Mouse (Mus musculus): ENCODE results near the gene Limk1. TPM values are rescaled to one million over a fixed set of nuclear protein-coding genes. Genes with fewer than 3 reads are reported as not detected.
A peak's percentile ranks its signal among the peaks of the same experiment; 100 is the strongest.
"Not testable (repeated sequence)": the region's sequence is repeated elsewhere in the genome, so short reads cannot be mapped to it uniquely, and the experiment has no call there.

Limk1 gene
- total RNA-seq, 4 experiments from 2014 or later, result 58.8 to 65.9 (median 63.1) TPM

DNA sequence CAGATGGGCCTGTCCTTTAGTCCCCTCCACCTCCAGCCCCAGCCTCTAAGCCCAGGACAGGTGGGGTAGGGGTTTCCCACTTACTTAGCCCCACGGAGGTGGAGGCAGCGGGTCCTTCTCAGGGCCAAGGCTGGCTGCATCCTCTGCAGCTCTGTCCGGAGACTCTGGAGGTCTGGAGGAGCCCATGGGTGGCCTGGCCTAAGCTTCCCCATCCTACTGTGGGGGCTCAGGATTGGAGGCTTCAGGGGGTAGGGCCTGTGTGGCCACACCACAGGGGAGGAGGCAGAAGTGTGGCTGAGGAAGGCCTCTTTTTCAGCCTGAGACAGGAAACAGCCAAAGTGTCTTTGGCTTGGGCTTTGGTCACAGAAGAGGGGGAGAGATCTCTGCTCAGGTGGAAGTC lies 10.4 kb downstream of the Limk1 start:
- DNase-seq (ENCODE audit: low spot score in 2 of 2), result no peak

DNA sequence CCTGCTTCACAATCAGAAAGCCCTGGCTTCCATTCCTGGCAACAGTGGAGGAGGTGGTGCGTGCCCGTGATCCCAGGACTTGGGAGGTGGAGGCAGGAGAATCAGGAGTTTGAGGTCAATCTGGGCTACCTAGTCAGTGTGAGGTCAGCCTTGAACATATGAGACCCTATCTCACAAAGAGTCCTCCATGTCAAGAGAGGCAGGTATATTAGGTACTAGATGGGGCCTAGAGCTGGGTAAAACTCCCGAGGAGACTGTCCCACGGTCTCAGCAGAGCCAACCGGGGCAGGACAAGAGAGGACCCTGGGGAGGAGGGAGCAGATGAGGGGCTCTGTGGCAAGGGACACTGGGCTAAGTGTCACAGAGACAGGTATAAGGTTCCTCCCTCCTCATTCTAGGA lies 10.9 kb downstream of the Limk1 start:
- no peak for DNase-seq (ENCODE audit: low spot score in 2 of 2)

DNA sequence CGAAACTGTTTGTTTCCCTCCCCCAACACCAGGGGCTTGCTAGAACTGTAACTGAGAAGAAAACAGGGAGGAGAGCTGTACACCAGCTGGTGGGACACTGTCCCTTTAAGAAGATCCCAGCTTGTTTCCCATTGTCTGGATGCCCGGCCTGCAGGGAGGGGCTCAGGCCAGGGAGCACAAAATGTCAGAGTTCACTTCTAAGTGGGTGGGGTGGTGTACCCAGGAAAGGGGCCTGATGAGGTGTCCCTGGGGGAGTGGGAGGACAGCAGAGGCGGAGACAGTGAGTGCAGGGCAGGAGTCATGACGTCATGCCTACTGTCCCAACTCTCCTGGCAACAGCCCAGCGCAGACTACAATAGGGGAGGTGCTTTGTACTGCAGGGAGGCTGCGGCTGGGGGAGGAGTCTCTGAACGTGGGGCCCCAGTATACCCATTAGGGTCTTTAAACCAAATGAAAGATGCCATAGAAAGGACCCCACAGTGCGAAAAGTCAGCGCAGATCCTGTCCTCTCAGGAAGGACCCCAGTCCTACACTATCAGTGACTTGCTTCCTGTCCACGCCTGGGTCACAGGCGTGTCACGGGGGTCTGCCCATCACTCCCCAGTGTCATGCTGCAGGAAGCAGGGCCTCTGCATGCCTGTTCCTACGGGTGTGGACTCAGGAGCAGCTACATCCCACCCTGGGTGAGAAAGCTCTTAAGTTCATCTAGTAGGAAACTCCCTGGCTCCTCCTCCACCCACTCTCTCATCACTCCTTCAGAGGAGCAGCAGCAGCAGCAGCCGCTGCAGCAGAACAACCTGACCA lies 12.2 kb downstream of the Limk1 start:
- peak; percentile 26 to 55 for DNase-seq (ENCODE audit: low spot score in 2 of 2)

DNA sequence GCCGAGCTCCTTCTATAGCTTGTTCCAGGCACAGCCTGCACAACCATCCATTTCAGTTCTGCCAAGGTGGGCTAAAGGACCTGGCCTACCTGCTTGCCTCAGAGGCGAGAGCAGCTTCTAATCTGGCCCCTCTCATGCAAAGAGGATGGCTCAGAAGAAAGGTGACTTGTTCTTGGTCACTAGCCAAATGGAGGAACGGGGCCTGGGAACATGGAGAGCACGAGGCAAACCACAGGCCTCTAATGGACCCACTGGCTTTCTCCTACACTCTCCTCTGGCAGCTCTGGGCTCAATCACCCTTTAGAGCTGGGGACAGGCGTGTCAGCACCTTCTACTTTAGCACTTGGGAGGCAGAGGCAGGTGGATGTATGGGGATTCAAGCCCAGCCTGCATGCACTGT lies 13.4 kb downstream of the Limk1 start:
- no peak for DNase-seq (ENCODE audit: low spot score in 2 of 2)

DNA sequence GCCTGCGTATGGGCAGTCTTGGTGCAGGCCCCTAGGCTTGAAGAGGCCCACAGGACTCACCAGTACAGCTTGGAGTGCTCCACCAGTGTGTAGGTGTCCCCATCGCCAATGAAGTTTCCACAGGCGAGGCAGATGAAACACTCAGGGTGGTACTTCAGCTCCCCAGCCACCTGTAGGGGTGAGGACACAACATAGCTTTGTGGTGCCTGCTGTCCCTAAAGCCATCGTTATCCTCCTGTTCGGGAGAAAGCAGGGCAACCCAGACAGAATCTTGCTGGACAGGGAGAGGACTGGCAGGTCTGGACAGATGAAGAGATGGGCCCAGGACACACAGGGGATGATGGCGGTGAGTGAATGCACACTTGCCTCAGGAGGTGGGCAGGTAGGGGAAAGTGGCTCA lies 15.8 kb downstream of the Limk1 start:
- DNase-seq (ENCODE audit: low spot score in 2 of 2), result no peak

DNA sequence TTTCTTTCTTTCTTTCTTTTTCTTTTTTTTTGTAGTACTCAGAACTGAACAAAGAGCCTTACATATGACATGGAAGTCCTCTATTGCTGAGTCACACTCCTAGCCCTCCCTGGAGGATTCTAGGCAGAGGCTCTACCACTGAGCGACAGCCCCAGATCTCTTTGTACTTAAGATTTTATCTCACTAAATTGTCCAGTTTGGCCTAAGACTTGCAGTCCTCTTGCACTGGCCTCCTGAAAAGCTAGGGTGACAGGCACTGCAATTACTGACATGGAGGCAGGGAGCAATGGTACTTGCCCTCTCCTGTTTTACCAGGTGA lies 16.2 kb downstream of the Limk1 start:
- no peak for DNase-seq (ENCODE audit: low spot score in 2 of 2)

DNA sequence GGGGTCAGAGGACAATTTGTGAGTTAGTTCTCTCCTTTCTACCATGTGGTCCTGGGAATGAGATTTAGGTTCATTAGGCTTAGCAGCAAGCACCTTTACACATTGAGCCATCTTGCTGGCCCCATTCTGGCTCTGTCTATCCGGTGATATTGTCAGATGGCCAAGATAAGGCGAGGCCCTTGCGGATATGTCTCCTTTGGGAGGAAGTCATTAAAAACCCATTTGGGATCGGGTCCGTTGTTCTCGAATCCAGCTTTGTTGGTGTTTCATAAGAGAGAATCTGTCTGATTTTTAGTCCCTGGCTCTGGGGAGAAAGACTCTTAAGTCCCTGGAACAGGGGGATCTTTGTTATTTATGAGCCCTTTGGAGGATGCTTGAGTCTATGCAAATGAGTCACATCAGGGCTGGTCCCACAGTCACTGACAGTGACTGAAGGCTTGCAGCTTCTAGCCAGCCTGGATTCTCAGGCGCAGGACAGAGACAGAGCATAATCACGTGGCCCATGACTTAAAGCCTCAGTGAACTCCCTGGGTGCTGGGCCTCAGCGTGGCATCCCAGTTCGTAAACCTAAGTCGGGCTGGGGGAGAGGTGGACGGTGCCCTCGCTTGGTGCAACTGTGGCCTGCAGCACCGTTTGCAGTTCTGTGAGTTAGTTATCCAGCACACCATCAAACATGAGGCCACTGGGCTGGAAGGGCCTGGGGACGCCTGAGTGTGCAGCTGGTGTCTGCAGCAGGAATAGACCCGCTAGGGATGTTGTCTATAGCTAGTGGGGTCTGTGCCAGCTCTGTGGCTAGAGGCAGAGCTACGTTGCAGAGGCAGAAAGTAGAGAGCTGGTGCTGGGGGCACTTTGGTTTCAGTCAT lies 16.8 kb downstream of the Limk1 start:
- no peak for DNase-seq (ENCODE audit: low spot score in 2 of 2)

DNA sequence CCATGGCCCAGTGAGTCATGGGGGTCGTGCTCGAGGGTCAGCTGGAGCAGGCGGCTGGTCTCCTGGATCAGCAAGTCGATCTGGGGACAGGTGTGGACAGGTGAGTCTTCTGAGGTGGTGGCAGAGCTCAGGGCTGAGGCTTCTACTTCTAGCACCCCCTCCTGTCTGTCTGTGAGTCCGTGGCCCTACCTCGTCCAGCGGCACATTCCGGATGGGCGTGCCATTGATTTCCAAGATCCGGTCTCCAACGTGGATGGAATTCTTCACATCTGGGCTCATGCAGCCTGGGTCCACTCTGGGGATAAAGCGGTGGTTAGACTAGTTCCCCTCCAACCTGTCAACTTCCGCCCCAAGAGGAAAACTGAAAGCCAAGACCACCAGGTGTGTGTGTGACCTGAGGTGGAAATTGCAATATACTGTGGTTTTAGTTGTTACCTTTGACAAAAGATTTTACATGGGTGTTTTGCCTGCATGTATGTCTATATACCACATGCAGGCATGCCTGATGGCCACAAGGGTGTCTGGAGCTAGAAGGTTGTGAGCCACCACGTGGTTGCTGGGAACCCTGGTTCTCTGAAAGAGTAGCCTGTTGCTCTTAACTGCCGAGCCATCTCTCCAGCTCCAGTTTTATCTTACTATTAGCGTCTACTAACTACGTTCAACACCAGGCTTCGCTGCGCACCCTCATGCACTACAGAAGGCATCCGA lies 19.2 kb downstream of the Limk1 start:
- no peak for DNase-seq (ENCODE audit: low spot score in 2 of 2)

DNA sequence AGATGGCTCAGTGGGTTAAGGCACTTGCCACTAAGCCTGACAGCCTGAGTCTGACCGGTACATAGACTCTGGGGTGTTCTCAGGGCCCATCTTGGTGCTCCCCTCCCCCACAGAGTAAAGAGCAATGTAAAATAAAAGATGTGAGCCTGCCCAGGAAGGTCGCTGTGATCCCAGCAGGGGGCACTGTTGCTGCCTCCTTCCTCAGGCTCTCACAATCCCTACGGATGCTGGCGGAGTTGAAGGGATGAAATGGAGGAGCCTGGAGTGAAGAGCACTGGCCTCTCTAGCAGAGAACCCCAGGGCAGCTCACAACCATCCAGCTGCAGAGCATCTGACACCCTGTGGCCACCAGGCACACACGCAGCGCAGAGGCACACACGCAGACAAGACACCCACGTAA lies 19.9 kb downstream of the Limk1 start:
- DNase-seq (ENCODE audit: low spot score in 2 of 2), result no peak

DNA sequence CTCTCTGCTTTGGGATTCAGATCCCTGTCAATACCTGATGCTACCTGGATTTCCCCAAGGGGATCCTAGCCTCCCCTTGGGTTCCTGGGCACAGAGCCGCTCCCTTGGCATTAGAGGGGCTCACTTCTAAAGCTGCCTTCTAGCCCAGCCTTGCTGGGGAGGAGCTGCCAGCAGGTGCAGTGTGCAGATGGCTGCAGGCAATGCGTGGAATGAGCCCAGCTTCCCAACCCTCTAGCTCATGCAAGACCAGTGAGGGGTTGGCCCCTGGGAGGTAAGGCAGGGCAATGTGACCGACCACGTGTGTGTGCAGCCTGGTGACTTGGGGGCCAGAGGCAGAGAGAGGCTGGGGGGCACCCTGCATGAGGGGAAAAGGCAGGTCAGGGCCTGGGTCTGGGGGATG lies 31.7 kb downstream of the Limk1 start:
- DNase-seq (ENCODE audit: low spot score in 2 of 2), result no peak

DNA sequence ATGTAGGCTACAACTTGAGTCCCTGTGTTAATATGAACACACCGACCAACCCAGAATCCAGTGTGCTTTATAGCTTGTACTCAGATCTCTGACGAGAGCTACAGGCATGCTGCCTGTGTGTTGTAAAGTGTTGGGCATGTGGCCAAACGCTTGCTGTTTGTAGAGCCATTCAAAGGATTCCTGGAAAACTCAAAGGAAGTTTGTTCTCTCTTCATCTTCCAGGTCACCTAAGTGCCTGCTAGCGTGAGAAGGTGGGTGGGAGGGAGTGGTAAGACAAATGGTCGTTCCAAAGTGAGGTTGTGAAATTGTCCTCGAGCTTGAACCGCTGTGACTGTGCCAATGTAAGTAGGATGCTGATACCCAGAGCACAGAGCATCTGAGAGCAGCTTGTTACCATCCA lies 36.4 kb downstream of the Limk1 start:
- no peak for DNase-seq (ENCODE audit: low spot score in 2 of 2)

DNA sequence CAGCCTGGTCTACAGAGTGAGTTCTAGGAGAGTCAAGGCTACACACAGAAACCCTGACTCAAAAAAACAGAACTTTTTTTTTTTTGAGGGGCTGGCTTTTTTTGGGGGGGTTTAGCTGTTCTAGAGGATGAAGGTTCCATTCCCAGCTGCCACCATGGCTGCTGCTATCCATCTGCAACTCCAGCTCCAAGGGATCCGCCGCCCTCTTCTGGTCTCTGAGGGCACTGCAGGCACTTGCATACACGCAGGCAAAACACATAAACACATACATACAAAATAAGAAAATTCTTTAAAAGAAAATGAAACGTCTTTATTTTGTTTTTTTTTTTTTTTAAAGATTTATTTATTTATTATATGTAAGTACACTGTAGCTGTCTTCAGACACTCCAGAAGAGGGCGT lies 37.5 kb downstream of the Limk1 start:
- no peak for DNase-seq (ENCODE audit: low spot score in 2 of 2)

DNA sequence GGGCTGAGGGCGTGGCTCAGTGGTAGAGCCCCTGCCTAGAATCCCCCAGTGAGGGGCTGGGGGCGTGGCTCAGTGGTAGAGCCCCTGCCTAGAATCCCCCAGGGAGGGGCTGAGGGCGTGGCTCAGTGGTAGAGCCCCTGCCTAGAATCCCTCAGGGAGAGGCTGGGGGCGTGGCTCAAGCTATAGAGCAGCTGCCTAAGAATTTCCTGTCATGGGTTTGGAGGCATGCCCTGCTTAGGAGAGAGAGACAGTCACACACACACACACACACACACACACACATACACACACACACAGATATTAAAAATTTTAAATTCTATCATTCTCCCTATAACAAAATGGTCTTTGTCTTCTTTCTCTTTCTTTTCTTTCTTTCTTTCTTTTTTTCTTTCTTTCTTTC lies 39.4 kb downstream of the Limk1 start:
- DNase-seq (ENCODE audit: low spot score in 2 of 2), result not testable (repeated sequence)

DNA sequence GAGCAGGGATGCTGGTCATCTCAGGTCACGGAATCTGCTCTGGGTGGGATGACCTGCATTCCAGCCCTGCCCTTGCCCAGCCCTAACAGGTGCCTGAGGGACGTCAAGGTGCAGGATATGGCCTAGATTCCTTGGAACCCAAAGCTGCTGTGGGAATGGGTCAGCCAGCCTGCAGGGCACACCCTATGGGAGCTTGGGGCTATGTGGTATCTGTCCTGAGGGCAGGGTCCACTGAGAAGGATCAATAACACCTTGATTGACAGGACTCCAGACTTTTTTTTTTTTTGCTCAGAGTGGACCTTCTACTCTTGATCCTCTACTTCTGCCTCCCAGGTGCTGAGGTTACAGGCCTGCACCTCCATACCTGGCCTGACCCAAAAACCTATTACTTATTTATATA lies 41.0 kb downstream of the Limk1 start:
- DNase-seq (ENCODE audit: low spot score in 2 of 2), result no peak

DNA sequence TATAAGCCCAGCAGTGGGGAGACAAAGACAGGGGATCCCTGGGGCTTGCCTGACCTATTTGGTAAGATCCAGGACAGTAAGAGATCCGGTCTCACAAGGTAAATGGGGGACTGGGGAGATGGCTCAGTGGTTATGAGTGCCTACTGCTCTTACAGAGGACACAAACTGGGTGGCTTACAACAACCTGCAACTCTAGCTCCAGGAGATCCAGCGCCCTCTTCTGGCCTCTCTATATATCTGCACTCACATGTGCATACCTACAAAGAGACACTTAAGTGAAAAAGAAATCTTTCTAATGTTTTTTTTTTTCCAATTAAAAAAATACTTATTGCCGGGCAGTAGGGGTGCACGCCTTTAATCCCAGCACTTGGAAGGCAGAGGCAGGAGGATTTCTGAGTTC lies 41.9 kb downstream of the Limk1 start:
- DNase-seq (ENCODE audit: low spot score in 2 of 2), result no peak

DNA sequence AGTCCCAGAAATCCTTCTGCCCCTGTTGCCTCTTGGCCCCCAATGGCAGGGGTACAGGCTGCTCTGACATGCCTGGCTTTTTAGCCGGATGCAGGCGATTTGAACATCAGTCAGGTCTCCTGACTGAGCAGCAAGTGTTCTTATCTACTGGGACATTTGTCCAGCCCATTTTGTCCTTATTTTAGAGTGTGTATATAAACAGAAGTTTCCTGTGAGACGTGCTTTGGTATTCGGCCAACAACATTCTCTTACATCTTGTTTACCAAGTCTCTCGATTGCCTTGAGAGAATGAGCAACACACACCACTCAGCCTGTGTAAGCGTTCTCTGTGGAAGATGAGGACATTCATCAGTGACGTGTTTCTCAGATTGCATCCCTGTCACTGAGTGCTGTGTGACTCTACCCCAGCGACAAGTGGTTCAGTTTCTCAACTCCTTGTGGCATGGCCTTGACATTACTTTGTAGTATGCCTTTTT lies 43.7 kb downstream of the Limk1 start:
- no peak for DNase-seq (ENCODE audit: low spot score in 2 of 2)

DNA sequence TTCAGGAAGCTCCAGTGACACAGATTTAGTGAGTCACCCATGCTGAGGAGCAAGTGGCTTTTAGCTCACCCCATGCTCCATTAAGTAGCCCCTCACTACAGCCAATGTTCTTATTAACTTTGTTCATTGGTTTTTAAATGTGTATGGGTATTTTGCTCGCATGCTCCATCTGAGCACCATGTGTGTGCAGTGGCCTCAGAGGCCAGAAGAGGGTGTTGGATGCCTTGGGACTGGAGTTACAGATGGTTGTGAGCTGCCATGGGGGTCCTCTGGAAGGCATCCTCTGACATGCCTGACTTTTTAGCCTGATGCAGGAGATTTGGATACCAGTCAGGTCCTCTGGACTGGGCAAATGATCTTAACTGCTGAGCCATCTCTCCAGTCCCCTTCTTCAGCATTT lies 44.3 kb downstream of the Limk1 start:
- DNase-seq (ENCODE audit: low spot score in 2 of 2), result no peak

DNA sequence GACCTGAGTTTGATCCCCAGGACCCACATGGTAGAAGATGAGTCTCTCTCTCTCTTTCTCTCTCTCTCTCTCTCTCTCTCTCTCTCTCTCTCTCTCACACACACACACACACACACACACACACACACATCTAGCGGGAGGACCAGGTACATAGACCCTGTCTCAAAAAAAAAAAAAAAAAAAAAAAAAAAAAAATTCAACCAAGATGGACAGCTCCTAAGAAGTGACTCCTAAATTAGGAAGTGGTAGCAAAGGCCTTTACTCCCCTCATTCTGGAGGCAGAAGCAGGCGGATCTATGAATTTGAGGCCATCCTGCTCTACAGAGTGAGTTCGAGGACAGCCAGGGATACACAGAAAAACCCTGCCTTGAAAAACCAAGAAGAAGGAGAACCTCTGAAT lies 48.0 kb downstream of the Limk1 start:
- DNase-seq (ENCODE audit: low spot score in 2 of 2), result no peak

DNA sequence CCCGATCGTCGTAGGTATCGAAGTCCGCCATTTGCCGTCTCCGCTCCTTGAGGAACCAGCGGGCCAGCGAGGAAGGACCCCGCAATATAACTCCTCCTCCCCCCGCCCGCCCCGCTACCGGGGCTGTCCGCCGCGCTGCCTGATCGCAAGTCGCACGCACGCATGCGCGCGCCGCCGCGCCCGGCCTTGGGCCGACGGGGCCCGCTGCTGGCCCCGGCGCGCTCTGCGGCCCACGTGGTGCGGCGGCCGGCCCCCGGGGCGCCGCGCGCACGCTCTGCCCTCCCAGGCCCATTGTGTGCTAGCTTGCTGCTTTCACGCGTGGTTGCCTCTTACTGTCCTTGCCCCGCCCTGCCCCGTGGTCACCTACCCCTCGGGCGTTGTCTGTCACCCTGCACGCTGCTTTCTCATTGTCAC lies 49.1 kb downstream of the Limk1 start, which contains the start of gene Eif4h:
Gene Eif4h, minus strand, starts transcription at position 222 of the 414 bp plus-strand sequence.
- DNase-seq (ENCODE audit: low spot score in 2 of 2), result peak; percentile 88 to 95

DNA sequence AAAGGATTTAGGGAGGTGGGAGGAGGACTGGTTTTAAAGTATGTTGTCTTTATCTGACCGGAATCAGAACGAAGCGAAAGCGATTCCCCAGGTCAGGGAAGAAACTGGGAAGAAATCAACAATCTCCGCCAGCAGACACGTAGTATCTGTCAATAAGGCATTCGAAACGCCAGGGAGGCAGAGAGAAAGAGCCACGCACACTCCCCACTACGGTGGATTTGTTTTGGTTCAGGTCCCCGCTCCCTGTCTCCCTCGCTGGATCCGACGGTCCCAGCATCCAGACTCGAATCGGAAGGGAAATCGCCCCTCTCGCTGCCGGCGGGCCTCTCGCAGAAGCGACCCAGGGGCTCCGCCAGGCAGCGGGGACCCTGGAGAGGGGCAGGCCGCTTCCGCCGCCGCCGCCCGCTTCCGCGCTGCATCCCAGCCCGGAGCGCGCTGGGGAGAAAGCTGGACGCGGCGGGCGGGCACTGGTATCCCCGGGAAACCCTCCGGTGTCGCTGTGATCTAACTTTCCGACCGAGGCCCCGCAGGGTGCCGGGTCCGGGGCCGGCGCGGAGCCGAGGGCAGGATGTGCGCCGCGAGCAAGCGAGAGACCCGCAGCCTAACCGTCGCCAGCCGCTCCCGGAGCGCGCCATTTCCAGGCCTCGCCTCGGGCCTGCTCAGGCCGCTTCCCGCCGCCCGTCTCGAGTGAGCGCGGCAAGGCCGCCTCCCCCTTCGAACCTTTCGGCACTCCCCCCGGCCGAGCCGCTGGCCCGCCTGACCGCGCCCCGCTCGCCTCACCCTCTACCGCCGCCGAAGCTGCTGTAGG lies 49.7 kb downstream of the Limk1 start:
- DNase-seq (ENCODE audit: low spot score in 2 of 2), result no peak

DNA sequence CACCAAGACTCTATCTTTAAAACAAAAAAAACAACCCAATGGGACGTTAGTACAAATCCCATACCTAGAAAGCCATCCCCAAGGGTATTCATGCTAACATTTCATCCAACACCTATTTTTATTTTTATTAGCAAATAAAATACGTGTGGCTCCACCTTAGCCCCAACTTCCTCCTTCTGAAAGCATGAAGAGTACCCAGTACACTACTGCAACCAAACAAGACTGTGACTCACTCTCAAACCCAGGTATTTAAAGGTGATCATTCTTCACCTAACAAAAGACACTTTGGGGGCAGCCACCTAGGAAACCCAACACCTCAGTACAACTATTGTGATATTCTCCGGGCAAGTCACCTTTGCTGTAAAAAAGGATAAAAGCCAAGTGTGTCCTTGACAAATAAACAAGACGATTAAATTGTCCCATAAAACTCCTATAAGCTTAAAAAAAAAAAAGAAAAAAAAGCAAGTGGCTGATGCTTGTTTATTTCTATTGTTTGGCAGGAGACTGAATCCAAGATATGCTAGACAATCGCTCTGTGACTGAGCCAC lies 50.5 kb downstream of the Limk1 start:
- no peak for DNase-seq (ENCODE audit: low spot score in 2 of 2)

Data from left cerebral cortex, adult 8-10 months (tissue).